Mouse (Mus musculus) stomach, embryonic 16.5 days (tissue): Measurements from ENCODE around the gene Dtnb. TPM values are rescaled to one million over a fixed set of nuclear protein-coding genes. Genes with fewer than 3 reads are reported as not detected.

Experiments used
- ATAC-seq: fragments of 200-750 bp; cut with Nextera tagmentation; 2 replicates; pipeline ENCODE4 v1.8.0; 2017; ENCODE audit warnings: moderate number of reproducible peaks, moderate TSS enrichment; ENCODE audit not compliant: insufficient read depth, low FRiP score
- H3K27ac ChIP-seq: fragments of 300-500 bp; sonication (generic); 2 replicates; pipeline ENCODE4 v1.5.1; 2014; ENCODE audit warnings: low read length
- H3K27me3 ChIP-seq: fragments of 300-500 bp; sonication (generic); 2 replicates; pipeline ENCODE4 v1.6.1; 2014; ENCODE audit warnings: low read length, control low read depth, mixed read lengths; ENCODE audit not compliant: control insufficient read depth, insufficient read depth
- H3K36me3 ChIP-seq: fragments of 300-500 bp; sonication (generic); 2 replicates; pipeline ENCODE4 v1.6.1; 2014; ENCODE audit warnings: low read length; ENCODE audit not compliant: control insufficient read depth, insufficient read depth
- H3K4me1 ChIP-seq: fragments of 300-500 bp; sonication (generic); 2 replicates; pipeline ENCODE4 v1.6.1; 2014; ENCODE audit warnings: low read length, control low read depth, mixed read lengths; ENCODE audit not compliant: control insufficient read depth, insufficient read depth
- H3K4me2 ChIP-seq: fragments of 300-500 bp; sonication (generic); 2 replicates; pipeline ENCODE4 v1.6.1; 2014; ENCODE audit warnings: low read depth, low read length, mixed read lengths
- H3K4me3 ChIP-seq: fragments of 300-500 bp; sonication (generic); replicated peaks from 2 replicates; pipeline ENCODE4 v1.5.1; 2014; ENCODE audit warnings: mild to moderate bottlenecking, low read length
- H3K9ac ChIP-seq: fragments of 300-500 bp; sonication (generic); 2 replicates; pipeline ENCODE4 v1.6.1; 2014; ENCODE audit warnings: low read length
- H3K9me3 ChIP-seq: fragments of 300-500 bp; sonication (generic); replicated peaks from 2 replicates; pipeline ENCODE4 v1.6.1; 2016; ENCODE audit warnings: low read length, control low read depth; ENCODE audit not compliant: control insufficient read depth
- WGBS: fragments of 180-500 bp; shearing (Covaris S2); extraction: QIAGEN DNeasy Blood & Tissue Kit; methylation state at CpG from one replicate; pipeline ENCODE4 v1.1.7; 2014; 5-methylcytosine and 5-hydroxymethylcytosine counted together
- polyA plus RNA-seq: library from polyadenylated mRNA; unstranded; fragments of >200 nt; fragmentation: Nextera tagmentation; extraction: Ambion mirVana; gene quantifications from 2 replicates; pipeline ENCODE4 v1.2.1, GENCODE M21; 2015

Dtnb gene
- polyA plus RNA-seq, 1 experiment from 2014 or later: 24.8 TPM

GRCm38 (mm10) chr12:3745432-3746105 lies 173.4 kb downstream of the Dtnb start:
- Histone ChIP-seq H3K4me1 (no peaks in the 10 kb centered on the region), H3K4me3 (no peak overlapping the region), H3K36me3 (no peaks in the 10 kb centered on the region), H3K27me3 (no peaks in the 10 kb centered on the region), H3K9me3 (no peaks in the 10 kb centered on the region), H3K27ac (peak overlapping the region; percentile 66), H3K9ac (no peak overlapping the region), H3K4me2 (no peak overlapping the region)
- no peak for ATAC-seq
- 64% methylated on average over 7 of the region's 7 CpGs for WGBS

- H3K36me3 ChIP-seq: no peaks in the 10 kb centered on the region
- ATAC-seq: no peak
- peak overlapping the region; percentile 66; the same call in 1 of the 2 replicates for H3K27ac ChIP-seq
- whole genome bisulfite sequencing: 81% methylated on average over 3 of the region's 3 CpGs
- no peaks in the 10 kb centered on the region for H3K27me3 ChIP-seq
- H3K4me1 ChIP-seq: no peaks in the 10 kb centered on the region
- H3K9me3 ChIP-seq: no peaks in the 10 kb centered on the region
- no peak overlapping the region for H3K4me3 ChIP-seq
- no peak overlapping the region for H3K9ac ChIP-seq
- H3K4me2 ChIP-seq: no peak overlapping the region
Measured at GRCm38 (mm10) chr12:3746369-3746768, 174.2 kb downstream of the Dtnb start.

GRCm38 (mm10) chr12:3747583-3747982 lies 175.4 kb downstream of the Dtnb start:
- Histone ChIP-seq H3K4me3 (no peak overlapping the region), H3K27ac (no peak overlapping the region), H3K4me2 (no peak overlapping the region), H3K36me3 (no peaks in the 10 kb centered on the region), H3K4me1 (no peaks in the 10 kb centered on the region), H3K9ac (no peak overlapping the region), H3K27me3 (no peaks in the 10 kb centered on the region), H3K9me3 (no peaks in the 10 kb centered on the region)
- no peak for ATAC-seq
- WGBS: 73% methylated on average over 4 of the region's 4 CpGs

- Histone ChIP-seq H3K9me3 (no peaks in the 10 kb centered on the region), H3K4me3 (no peak overlapping the region), H3K4me2 (no peak overlapping the region), H3K4me1 (peaks cover 11% of the 10 kb centered on the region), H3K36me3 (no peaks in the 10 kb centered on the region), H3K9ac (no peak overlapping the region), H3K27ac (no peak overlapping the region), H3K27me3 (no peaks in the 10 kb centered on the region)
- WGBS: 71% methylated on average over 6 of the region's 6 CpGs
- ATAC-seq: no peak
Measured at GRCm38 (mm10) chr12:3755522-3755921, 183.3 kb downstream of the Dtnb start.

GRCm38 (mm10) chr12:3756216-3756615 lies 184.0 kb downstream of the Dtnb start:
- Histone ChIP-seq H3K27ac (no peak overlapping the region), H3K9ac (no peak overlapping the region), H3K4me3 (no peak overlapping the region), H3K27me3 (no peaks in the 10 kb centered on the region), H3K9me3 (no peaks in the 10 kb centered on the region), H3K36me3 (no peaks in the 10 kb centered on the region), H3K4me2 (no peak overlapping the region), H3K4me1 (peaks cover 11% of the 10 kb centered on the region)
- 85% methylated on average over 3 of the region's 3 CpGs for WGBS
- no peak for ATAC-seq

- H3K27ac ChIP-seq: peak overlapping the region; percentile 69
- no peak overlapping the region for H3K9ac ChIP-seq
- no peak overlapping the region for H3K4me2 ChIP-seq
- H3K9me3 ChIP-seq: no peaks in the 10 kb centered on the region
- no peaks in the 10 kb centered on the region for H3K27me3 ChIP-seq
- H3K4me3 ChIP-seq: no peak overlapping the region
- no peaks in the 10 kb centered on the region for H3K36me3 ChIP-seq
- WGBS: 61% methylated on average over 3 of the region's 3 CpGs
- H3K4me1 ChIP-seq: peaks cover 11% of the 10 kb centered on the region
- ATAC-seq: peak; percentile 73
Measured at GRCm38 (mm10) chr12:3758127-3758526, 185.9 kb downstream of the Dtnb start.

GRCm38 (mm10) chr12:3759419-3759818 lies 187.2 kb downstream of the Dtnb start:
- peaks cover 11% of the 10 kb centered on the region for H3K4me1 ChIP-seq
- 5% methylated on average over 4 of the region's 4 CpGs for WGBS
- no peaks in the 10 kb centered on the region for H3K9me3 ChIP-seq
- H3K4me3 ChIP-seq: no peak overlapping the region
- H3K27me3 ChIP-seq: no peaks in the 10 kb centered on the region
- H3K27ac ChIP-seq: peak overlapping the region; percentile 77
- H3K4me2 ChIP-seq: peak overlapping the region; percentile 9; the same call in 1 of the 2 replicates
- peak; percentile 86 for ATAC-seq
- H3K36me3 ChIP-seq: no peaks in the 10 kb centered on the region
- H3K9ac ChIP-seq: peak overlapping the region; percentile 35; the same call in 1 of the 2 replicates

- no peak overlapping the region for H3K27ac ChIP-seq
- no peak overlapping the region for H3K4me2 ChIP-seq
- no peak for ATAC-seq
- no peaks in the 10 kb centered on the region for H3K36me3 ChIP-seq
- no peak overlapping the region for H3K4me3 ChIP-seq
- H3K9ac ChIP-seq: no peak overlapping the region
- H3K4me1 ChIP-seq: peaks cover 11% of the 10 kb centered on the region
- H3K27me3 ChIP-seq: no peaks in the 10 kb centered on the region
- no peaks in the 10 kb centered on the region for H3K9me3 ChIP-seq
- 68% methylated on average over 4 of the region's 4 CpGs for WGBS
Measured at GRCm38 (mm10) chr12:3760876-3761590, 188.9 kb downstream of the Dtnb start.

GRCm38 (mm10) chr12:3761591-3762295 lies 189.6 kb downstream of the Dtnb start:
- H3K27ac ChIP-seq: no peak overlapping the region
- peaks cover 11% of the 10 kb centered on the region for H3K4me1 ChIP-seq
- no peak overlapping the region for H3K4me3 ChIP-seq
- H3K9ac ChIP-seq: no peak overlapping the region
- no peaks in the 10 kb centered on the region for H3K36me3 ChIP-seq
- 56% methylated on average over 6 of the region's 6 CpGs for WGBS
- H3K27me3 ChIP-seq: no peaks in the 10 kb centered on the region
- ATAC-seq: no peak
- H3K4me2 ChIP-seq: no peak overlapping the region
- no peaks in the 10 kb centered on the region for H3K9me3 ChIP-seq
